Mouse (Mus musculus): ENCODE measurements around the gene Wwox.
"Not testable (repeated sequence)": the region's sequence is repeated elsewhere in the genome, so short reads cannot be mapped to it uniquely, and the experiment has no call there.

Wwox gene

DNA sequence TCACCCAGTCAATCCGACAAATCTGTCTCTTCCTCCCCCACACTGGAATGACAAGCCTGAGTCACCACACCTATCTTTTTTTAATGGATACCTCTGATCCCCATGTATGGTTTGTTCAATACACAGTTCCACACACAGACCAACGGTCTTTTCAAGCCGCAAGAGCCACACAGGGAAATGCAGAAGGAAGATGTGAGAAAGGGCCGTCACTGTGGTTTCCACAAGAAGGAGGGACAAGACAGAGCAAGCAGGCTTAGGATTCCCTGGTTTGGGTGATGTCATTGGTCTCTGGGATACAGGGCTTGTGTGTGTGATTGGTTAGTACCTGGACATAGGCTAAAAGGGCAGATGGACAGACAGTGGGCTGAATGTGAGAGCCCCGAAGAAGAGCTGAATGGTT is 371.0 kb downstream of the Wwox start:
- DNase-seq, result no peak

DNA sequence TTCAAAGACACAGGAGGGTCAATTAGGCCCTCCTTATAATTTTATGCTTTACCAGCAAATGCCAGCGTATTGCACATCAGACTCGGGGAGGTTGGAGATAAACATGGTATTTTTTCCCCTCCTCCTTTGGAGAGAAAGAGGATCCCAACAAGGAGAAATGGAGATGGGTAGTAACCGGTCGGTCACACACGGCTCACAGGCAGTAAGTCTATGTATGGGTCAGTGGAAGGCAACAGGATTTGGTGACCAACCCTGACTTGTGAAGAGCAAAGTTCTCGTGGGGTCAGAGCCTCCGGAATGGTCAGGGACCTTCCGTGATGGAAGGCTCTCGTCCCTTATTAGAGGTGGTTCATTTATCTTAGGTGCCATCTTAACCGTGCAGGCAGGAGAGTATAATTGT is 374.4 kb downstream of the Wwox start:
- no peak for DNase-seq

DNA sequence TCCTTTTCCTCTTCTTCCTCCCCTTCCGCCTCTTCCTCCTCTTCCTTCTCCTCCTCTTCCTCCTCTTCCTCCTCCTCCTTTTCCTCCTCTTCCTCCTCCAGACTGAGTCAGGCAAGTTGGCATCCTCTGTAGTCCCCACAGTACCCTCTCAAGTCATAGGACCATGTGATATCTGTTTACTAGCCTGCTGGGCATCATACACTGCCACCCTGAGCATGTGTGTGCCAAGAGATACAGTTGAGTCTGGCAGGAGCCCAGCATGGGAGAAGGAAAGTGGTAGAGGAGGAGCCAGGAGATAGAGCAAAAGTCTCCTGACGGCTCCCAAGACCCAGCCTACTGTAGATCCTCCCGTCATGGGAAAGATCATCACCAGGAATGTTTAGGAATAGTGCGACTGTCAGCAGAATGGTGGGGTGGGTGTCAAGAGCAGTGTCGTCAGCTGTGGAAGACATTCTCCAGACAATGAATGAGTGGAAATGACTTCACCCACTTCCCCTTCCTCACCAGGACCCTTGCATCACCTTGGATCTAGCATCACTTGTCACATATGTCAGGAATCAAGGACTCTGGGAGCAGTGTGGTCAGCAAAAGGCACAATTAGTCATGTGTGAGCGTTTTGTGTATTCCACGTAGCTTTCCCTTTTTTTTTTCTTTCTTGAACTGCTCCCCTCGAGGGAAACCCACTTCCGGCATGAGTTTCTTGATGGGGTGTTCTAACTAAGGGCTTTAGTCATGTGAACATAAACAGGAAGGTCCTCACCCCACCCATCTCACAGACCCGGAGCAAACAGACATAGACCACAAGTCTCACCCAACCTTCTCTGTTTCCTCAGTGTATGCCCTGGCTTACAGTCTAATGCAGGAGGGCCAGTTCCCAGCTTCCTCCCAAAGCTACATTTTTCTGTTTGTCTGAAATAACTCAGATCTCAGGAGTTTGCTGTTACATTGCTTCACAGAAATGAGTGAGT is 375.6 kb downstream of the Wwox start:
- DNase-seq, result peak; percentile 35

DNA sequence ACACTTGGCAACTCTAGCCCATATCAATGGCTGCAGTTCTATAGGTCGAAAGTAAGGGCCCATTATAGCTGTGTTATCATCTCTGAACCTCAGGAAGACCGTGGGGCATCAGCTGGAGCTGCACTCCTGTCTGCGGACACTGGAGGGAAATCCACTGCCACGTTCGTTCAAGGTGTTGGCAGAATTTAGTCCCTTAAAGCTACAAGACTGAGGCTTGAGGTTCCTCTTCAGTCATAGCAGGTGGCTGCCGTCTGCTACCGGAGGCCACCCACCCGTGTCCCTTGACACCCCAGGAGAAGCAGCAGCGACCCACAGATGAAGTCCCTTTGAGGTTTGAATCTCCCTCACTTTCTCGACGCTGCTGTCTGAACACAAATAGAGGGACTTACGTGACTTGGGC is 376.9 kb downstream of the Wwox start:
- no peak for DNase-seq

DNA sequence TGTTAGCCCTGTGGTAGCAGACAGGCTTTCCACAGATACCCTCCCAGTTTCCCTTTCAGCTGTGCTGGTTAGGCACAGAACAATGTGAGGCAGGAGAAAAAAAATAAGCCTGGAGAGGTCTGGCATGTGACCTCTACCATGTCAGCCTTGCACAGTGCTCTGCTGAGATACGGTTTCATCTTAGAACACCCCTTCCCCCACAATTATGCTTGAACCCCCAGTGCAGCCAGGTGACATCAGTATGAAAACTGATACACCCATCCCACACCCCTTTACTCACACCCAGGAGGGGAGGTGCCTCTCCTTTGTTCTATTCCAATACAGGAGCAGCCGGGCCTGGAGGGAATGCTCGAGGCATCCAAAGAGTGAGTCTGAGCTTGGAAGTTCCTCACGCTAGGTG is 377.5 kb downstream of the Wwox start:
- DNase-seq, result no peak

DNA sequence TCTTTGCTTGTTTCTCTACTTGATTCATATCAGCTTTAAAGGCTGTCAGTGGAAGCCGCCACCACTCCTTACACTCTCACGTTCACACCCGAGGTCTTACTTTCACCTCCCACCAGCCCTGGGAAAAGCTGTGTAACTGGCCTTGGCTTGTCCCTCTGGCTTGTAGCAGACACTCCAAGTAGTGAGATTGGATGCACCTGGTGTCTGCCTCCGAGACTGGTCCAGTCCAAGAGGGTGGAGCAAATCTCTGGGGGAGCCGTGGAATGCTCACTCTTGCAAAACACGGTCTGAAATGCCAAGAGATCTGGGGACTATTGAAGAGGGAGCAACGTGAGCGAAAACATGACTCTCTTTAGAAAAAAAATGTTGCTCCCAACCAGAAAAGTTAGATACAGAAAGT is 382.1 kb downstream of the Wwox start:
- DNase-seq, result peak; percentile 47

DNA sequence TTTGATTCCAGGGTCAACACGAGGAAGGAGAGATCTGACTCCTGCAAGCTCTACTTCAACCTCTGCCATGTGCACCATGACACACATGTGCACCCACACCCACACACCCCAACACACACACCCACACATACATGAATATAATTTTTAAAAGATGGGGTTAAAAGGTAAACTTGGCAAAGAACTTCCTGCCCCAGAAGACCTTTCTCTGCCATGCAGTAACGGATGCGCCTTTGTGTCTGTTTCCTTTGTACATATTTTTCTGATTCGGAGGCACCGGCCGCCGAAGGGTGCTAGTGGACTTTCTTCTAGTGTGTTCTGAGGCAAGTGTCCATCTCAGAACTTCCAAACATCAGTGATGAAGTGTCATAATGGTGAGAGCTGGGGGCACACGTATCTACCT is 386.0 kb downstream of the Wwox start:
- DNase-seq, result no peak

DNA sequence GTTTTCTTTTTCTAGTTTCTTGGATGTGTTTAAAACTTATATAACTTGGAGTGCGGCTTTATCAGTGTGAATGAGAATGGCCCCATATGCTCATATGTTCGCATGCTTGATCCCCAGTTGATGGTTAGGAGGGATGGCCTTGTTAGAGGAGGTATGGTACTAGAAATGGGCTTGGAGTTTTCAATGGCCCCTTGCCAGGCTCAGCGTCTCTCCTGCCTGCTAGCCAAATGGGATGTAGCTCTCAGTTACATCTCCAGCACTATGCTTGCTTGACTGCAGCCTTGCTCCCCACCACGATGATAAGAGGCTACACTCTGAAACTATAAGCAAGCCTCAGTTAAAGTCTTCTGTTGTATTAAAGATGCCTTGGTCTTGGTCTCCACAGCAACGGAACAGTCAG is 387.5 kb downstream of the Wwox start:
- DNase-seq, result no peak

DNA sequence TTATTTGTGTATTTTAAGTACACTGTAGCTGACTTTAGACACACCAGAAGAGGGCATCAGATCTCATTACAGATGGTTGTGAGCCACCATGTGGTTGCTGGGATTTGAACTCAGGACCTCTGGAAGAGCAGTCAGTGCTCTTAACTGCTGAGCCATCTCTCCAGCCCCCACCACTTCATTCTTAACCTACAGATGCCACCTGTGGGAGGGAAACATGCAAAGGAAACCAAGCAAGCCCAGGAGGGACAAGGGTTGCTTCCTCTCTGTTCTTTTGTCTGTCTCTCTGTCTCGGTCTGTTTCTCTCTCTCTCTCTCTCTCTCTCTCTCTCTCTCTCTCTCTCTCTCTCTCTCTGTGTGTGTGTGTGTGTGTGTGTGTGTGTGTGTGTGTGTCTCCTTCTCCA is 388.4 kb downstream of the Wwox start:
- not testable (repeated sequence) for DNase-seq

DNA sequence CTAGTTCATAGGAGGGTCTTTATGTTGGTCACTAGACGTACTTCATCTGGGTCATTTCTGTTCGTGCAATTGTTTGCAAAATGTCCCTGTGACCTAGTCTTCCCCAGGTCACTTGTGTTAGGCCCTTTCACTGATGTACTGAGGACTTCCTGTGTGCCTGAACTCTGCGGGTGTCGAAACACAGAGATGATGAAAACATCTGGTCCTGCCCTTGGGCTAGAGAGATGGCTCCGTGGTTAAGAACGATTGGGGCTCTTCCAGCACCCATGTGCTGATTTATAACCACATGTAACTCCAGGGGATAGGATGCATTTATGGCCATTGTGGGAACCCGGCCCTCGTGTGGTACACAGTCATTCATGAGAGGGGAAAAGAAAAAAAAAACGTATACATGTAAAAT is 392.1 kb downstream of the Wwox start:
- DNase-seq, result no peak

DNA sequence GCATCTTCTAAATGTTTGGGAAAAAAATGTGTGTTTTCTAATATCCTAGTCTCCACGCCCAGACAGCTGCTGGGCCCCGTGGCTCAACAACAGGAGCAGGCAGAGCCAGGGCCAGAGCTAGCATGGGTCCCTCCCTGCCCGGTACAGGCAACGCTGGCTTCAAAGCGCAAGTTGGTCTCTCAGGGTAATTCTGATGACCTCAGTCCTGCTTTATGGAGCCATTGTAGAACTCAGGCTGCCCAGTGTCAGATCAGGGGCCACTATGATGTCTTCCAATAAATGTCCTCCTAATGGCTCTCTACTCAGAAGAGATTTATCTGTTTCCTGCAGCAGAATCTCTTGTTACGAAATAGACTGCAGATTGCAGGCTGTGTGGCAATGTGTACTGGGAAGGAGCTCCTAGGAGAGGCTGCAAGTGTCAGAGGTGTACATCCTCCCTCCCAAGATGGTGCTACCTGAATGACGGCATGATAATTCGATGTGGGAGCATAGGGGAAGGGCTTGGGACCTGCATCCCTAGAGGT is 392.9 kb downstream of the Wwox start:
- DNase-seq, result no peak

DNA sequence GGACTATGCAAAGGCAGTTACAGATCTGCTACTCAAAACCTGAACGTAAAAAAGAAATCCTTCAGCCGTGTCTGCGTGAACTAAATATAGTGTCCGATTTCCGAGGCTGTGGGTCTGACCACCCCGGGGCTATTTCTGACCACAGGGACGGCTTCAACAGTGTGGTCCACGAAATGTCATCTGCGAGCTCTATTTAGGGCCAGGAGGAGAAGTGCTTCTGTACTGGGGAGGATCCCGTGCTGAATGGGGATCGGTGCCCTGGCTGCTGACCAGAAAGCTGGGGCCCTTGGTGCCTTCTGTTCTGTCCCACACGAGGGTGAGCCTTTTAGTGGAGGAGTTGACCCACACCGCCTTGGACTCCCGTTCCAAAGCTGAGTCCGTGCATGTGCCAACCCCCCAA is 395.3 kb downstream of the Wwox start:
- no peak for DNase-seq

DNA sequence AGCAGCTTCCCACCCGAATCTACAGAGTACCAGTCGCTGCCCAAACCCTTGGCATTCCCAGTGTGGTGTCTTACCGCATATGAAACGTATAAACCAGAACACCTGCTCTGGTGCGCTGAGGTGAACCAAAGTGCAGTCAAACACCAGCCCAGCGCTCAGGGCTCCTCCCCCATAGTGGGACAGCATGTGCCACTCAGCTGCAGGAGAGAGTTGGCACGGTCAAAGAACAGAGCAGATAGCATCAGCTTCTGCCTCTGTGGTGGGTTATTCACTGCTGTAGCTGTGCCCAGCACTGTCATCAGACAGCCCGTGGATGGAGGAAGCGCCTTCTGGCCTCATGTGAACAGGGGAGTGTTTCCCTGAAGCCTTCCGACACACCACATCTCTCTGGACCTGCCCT is 400.5 kb downstream of the Wwox start:
- no peak for DNase-seq

DNA sequence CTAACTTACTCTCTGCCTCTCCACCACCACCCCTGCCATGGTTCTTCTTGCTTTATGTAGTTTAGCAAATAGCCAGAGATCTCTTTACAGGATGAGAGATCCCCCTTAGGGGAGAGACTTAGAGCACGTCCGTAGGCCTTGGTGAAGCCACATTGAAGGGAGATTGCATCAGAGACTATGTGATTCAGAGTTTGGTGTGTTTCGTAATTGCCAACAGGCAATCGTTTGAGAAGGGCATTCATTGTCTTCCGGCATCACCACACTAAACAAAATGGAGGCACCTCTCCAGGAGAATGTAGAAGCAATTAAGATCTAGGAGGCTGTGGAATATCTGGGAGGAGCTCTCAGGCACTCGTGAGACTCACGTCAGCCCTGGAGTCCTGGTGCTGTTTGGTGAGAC is 408.2 kb downstream of the Wwox start:
- DNase-seq, result no peak

DNA sequence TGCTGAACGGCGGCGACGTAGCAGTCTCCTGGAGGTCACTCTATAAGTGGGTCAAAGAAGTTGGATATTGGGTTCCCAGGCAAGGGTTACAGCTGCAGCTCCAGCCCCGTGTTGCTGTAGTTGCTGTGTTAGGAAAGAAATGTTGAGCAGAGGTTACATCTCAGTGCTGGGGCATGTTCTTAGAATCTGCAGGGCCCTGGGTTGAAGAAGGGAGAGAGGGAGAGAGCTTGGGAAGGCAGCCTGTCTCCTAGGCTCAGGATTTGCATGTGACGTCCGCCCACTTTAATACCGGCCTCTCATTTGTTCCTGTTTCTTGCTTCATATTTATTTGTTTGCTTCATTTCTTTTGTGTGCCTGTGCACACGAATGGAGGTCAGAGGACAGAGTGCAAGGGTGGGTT is 410.0 kb downstream of the Wwox start:
- DNase-seq, result no peak

DNA sequence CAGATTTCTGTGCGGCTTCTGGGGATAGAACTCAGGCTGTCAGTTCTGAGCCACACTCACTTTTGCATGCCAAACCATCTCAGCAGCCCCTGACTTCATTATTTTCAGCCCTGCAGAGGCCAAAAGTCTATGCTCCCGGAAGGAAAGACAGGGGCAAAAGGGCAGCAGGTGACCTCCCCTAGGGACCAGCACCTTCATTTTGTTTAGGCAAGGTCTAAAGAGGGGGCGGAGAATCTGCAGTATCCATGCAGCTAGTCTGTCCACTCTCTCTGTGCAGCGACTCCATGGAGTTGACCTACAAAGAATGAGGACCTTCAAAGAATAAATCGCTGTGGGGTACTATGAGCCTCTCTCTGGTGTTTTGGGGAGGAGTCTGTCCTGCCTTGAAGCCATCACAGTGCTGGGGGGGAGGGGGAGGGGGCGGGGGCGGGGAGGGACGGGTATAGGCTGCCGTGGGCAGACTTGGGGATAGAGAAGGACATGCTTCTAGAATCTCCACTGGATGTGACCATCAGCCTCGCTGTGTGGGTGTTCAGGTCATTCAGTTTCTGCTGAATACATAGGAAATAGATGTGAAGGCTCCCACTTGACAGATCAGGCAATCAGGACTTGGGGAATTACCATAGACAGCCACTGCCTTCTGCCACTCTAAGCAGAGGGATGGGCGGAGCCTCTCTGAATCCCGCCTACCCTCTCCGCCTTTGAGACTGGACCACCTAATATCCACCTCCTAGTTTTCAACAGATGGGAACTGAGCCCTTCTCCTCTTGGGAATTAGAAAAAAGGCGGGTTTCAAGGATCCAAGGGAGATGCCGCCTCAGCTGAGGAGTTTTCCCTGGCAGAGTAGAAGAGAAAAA is 410.8 kb downstream of the Wwox start:
- no peak for DNase-seq

DNA sequence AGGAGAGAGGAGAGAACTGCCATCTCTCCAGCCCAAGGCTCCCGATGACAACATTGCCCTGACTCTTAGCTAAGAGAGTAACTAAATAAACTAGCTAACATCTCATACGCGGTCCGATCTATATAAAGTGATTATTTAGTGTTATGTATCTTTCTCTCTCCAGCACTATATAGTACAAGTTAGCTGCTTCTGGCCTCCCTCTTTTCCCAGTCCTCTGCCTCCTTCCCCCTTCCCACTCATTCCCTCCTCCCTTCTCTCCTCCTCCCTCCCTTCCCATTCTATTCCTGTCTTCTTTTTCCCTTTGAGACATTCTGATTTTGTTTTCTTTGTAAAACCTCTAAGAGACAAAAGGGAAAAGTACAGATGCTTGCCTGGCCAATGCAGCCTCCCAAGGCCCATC is 414.3 kb downstream of the Wwox start:
- no peak for DNase-seq

DNA sequence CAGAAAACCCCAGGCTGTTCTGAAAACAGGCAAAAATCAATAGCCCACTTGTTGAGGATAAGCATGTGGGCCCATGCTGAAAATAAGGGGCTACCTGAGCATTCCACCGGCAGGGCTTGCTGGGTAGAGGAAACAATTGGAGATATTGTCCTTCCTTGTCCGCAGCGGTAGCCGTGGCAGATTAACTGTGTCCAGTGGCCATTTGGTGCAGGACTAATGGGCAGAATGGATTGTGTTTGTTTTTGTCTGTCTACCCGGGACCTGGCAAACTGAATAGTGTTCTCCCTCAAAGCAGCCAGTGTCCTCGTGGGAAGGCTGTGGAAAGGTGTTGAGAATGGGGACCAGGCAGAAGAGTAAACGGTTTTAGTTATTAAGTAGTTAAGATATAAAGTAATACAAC is 416.4 kb downstream of the Wwox start:
- no peak for DNase-seq

DNA sequence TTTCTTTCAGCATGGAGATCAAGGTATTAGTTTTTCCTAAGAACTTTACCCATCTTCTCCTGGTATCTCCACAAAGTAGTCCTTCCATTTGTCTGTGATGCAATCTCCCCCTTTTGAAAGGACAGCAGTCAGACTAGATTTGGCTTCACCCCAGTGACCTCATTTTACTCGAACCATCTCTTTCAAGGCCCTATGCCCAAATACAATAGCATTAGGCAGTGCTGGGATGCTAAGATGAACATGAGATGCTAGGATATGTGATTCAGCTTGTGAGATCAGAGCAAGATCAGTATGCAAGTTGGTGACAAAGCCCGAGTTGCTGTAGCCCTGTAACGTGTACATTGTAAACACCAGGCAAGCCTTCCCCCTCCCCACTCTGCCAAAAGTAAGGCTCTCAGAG is 426.5 kb downstream of the Wwox start:
- DNase-seq, result no peak

DNA sequence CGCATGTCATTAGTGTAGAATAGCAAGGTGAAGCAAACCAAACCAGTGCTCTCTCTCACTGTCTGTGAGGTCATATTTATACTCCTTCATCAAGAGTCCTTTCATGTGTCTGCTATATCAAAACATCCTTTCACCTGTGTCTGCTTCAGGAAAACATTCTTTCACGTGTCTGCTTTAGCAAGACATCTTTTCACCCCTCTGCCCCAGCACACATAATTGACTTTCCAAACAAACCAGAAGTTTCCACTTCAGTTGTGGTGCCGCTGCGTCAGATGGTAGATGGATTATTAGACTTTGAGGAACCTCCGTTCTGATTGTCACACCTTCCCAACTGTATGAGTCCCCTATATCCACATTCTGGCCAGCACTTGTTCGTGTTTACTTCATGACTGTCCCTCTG is 429.9 kb downstream of the Wwox start:
- DNase-seq, result no peak

DNA sequence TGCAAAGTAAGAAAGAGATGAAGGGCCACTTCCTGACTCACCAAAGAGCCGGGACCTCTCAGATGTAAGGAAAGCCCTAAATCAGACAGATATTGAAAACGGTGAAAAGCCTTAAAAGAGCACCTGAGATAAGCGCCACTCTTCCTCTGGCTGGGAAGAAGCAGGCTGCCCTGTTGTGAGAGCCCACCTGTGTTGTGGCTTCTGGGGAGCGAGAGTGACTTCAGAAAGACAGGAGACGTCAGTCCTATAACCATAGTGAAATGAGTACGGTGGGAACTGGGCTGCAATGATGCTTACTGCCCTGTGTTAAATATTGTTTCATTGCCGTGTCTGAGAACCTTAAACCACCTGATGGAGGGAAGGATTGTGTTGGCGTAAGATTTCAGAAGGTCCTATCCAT is 431.0 kb downstream of the Wwox start:
- DNase-seq, result no peak

DNA sequence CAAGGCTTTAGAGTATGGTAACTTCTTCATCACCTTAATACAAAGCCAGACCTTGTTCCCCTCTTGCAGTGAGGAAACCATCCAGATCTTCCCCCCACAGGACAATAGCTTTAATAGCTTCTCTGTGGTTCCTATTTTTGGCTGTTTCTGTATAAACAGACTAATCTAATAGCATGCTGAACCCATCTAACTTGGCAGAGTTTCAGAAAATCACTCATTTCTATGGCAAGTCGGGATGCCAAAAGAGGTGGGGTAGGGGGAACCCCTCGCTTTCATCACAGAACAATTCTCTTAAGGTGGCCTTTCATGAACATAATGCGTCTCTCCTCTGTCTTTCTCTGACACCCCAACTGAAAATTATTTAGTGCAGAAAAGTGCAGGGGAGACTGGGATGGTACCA is 433.0 kb downstream of the Wwox start:
- no peak for DNase-seq

DNA sequence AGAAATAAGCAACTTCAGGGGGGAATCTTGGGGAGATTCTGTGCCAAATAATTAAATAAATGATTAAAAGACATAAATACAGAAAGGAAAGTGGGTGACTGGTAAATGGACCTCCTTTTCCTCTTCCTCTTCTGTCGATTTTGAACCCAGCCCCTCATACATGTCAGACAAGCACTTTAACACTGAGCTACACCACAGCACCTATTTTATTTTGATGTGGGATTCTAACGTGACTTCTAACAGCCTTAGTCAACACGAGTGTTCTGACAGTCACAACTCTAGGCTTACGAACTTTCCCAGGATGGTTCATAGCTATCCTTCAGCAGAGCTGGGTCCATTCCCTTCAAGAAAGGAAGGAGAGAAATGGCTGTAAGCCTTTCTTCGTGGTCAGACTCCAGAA is 435.7 kb downstream of the Wwox start:
- no peak for DNase-seq

DNA sequence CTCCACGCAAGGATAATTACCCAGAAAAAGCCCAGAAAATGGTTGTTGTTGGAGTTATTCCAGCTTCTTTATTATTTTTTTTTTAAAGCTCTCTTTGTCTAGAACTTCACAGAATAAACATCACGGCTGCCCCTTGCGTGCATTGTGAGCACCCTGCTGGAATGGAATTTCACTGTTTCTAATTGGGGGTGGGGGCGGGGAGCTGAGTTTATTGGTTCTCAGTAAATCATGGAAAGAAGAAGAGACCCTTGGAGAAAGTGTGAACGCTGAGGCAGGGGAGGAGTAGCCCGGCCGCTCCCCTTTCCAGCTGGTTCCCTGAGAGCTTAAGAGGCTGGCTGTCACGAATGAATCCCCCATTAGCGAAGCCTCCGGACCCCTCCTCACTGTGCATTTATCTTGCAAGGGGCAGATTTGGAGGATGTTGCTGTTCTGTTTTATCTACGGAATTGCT is 436.7 kb downstream of the Wwox start:
- no peak for DNase-seq
